Mouse (Mus musculus): ENCODE measurements at regions not wholly inside any gene's neighbourhood (a gene's known extent, or its start where the extent isn't known, plus 50 kb on each side); places are given as distances from the start of the nearest gene placed in this dataset.

- TF ChIP-seq EP300 (optimal IDR thresholded peaks at IDR 0.05) (no peak), CTCF (IDR thresholded peaks at IDR 0.05; ENCODE audit: low read depth) (no peak)
Observed at GRCm38 (mm10) chr11:84592715-84593339, 67.5 kb upstream of the Lhx1 start.
